Mouse (Mus musculus) effector memory CD4-positive, alpha-beta T cell, adult 5 months (primary cell): ENCODE results near the gene Camk2n2. TPM values are rescaled to one million over a fixed set of nuclear protein-coding genes. Genes with fewer than 3 reads are reported as not detected.

Experiments
- polyA plus RNA-seq: library from polyadenylated mRNA; unstranded; fragments of 100-300 nt; shearing (Covaris generic); gene quantifications from one replicate; pipeline ENCODE4 v1.2.1, GENCODE M21; 2017

Gene Camk2n2
- 0.97 TPM for polyA plus RNA-seq

GRCm38 (mm10) chr16:20621191-20621990 is at the start of gene Camk2n2:
Gene Camk2n2, minus strand, starts transcription at chr16:20621287.

GRCm38 (mm10) chr16:20668013-20668412 is 46.9 kb upstream of the Camk2n2 start, which contains the start of gene Eif4g1:
Gene Eif4g1, plus strand, starts transcription at chr16:20668313.

GRCm38 (mm10) chr16:20651076-20651946 is 30.2 kb upstream of the Camk2n2 start, which contains the start of gene Psmd2:
Gene Psmd2, plus strand, starts transcription at chr16:20651652.

GRCm38 (mm10) chr16:20629731-20630634 is 8.9 kb upstream of the Camk2n2 start, which contains the start of gene Ece2:
Gene Ece2, plus strand, starts transcription at chr16:20629828.

GRCm38 (mm10) chr16:20611357-20612227 is 9.5 kb downstream of the Camk2n2 start, which contains the start of the genes Eef1akmt4, Gm49333 and Alg3:
Gene Eef1akmt4, plus strand, starts transcription at chr16:20611593.
Gene Gm49333, plus strand, starts transcription at chr16:20611610.
Gene Alg3, minus strand, starts transcription at chr16:20611735.

GRCm38 (mm10) chr16:20589366-20589938 is 31.6 kb downstream of the Camk2n2 start, which contains the start of gene Vwa5b2:
Gene Vwa5b2, plus strand, starts transcription at chr16:20589471.

Other genes starting within 250 kb of the Camk2n2 start
- gene Abcc5, start 194.9 kb downstream of the Camk2n2 start, polyA plus RNA-seq: 28.7 TPM
- 51.8 TPM for gene Eif2b5, start 122.5 kb downstream of the Camk2n2 start, polyA plus RNA-seq
- 17.2 TPM for gene Dvl3, start 104.3 kb downstream of the Camk2n2 start, polyA plus RNA-seq
- 319 TPM for gene Ap2m1, start 85.8 kb downstream of the Camk2n2 start, polyA plus RNA-seq
- 102 TPM for gene Abcf3, start 72.7 kb downstream of the Camk2n2 start, polyA plus RNA-seq
- gene Vwa5b2, start 31.8 kb downstream of the Camk2n2 start, polyA plus RNA-seq: not detected
- 5.6 TPM for gene Eef1akmt4, start 9.7 kb downstream of the Camk2n2 start, polyA plus RNA-seq
- not detected for gene Gm49333, start 9.7 kb downstream of the Camk2n2 start, polyA plus RNA-seq
- gene Alg3, start 9.6 kb downstream of the Camk2n2 start, polyA plus RNA-seq: 16.9 TPM
- not detected for gene Ece2, start 8.5 kb upstream of the Camk2n2 start, polyA plus RNA-seq
- 161 TPM for gene Psmd2, start 30.4 kb upstream of the Camk2n2 start, polyA plus RNA-seq
- 138 TPM for gene Eif4g1, start 47.0 kb upstream of the Camk2n2 start, polyA plus RNA-seq
- gene Fam131a, start 72.0 kb upstream of the Camk2n2 start, polyA plus RNA-seq: 1.5 TPM
- gene Polr2h, start 96.4 kb upstream of the Camk2n2 start, polyA plus RNA-seq: 38.1 TPM
- 1.9 TPM for gene Clcn2, start 96.5 kb upstream of the Camk2n2 start, polyA plus RNA-seq
- gene Chrd, start 111.8 kb upstream of the Camk2n2 start, polyA plus RNA-seq: not detected
- not detected for gene Thpo, start 113.2 kb upstream of the Camk2n2 start, polyA plus RNA-seq